Mouse (Mus musculus) thymus, adult 2 months (tissue): Measurements from ENCODE around the gene Krtdap.

Source experiments
- CTCF ChIP-seq: fragments of 200-500 bp; IDR thresholded peaks from 2 replicates; pipeline ENCODE4 v1.5.1; 2012; ENCODE audit warnings: mild to moderate bottlenecking, control low read depth, low read length, moderate library complexity, borderline replicate concordance; ENCODE audit not compliant: control insufficient read depth, poor library complexity, insufficient read depth; ENCODE audit errors: extremely low read depth
- POLR2A ChIP-seq: fragments of 200-500 bp; IDR thresholded peaks from 2 replicates; pipeline ENCODE4 v1.6.1; 2012; ENCODE audit warnings: mild to moderate bottlenecking, low read length, control low read depth, moderate library complexity; ENCODE audit not compliant: control insufficient read depth, poor library complexity, insufficient read depth; ENCODE audit errors: extremely low read depth

DNA sequence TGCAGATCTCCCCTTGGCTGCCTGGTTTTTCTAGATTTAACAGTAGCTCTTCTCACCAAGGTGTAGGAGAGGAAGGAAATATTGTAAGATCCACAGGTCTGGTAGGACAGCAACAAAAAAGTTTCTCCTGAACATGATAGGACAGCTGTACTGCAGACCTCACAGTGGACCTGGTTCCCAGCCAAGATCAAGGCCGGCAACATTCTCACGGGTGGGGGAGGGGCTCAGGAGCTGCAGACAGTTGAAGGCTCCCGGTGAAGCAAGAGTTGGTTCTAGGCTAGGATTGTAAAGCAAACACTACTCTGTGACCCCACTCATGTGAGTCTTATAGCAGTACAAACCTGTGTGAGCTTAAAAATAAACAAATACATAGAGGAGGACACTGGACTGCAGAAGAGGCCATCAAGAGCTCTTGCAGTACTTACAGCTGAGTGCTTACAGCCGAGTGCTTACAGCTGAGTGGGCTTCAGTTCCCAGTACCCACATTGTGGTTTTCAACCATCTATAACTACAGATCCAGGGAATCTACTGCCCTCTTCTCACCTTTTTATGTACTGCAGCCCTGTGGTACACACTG is 43.6 kb upstream of the Krtdap start:
- no peak for TF ChIP-seq CTCF
- TF ChIP-seq POLR2A, result no peak
